Comparison of ENCODE assay signal across 8 mouse cellular contexts in the genomic region with DNA sequence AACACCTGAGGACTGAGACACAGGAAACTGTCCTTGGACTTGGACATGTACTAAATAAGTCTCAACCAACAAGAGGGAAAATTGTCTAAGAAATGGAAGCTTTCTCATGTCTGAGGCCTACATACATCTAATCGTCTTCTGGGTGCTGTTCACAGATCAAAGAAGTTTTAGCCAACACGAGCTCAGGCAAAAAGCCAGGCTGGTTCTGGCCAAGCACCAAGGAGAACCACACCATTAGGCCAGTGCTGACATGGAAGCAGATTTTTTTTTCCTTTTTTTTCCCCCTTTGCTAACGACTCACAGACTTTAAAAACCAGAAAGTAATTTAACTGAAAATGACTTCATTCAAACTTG. TPM values are rescaled to one million over a fixed set of nuclear protein-coding genes. Genes with fewer than 3 reads are reported as not detected.
A peak's percentile ranks its signal among the peaks of the same experiment; 100 is the strongest.
DNase-seq lines count a peak whose midpoint lies in the region; ATAC-seq and TF ChIP-seq lines count a peak whose summit lies in the region.

No protein-coding gene starts in this region.

- peaks cover 26% of the 10 kb centered on the region; the same call in 1 of the 2 replicates for H3K4me1 ChIP-seq in kidney, embryonic 14.5 days (ENCODE audit: control insufficient read depth, insufficient read depth, low read length)
- H3K4me1 ChIP-seq in cerebellum, adult 2 months (ENCODE audit: control insufficient read depth, insufficient read depth, low read length), result peaks cover 26% of the 10 kb centered on the region
- peaks cover 9% of the 10 kb centered on the region for H3K4me1 ChIP-seq in liver, postnatal 0 days (ENCODE audit: insufficient read depth)

- peak overlapping the region; percentile 49; the same call in 1 of the 2 replicates for H3K27ac ChIP-seq in kidney, embryonic 14.5 days (ENCODE audit: low read depth, low read length)
- H3K27ac ChIP-seq in cerebellum, adult 2 months (ENCODE audit: insufficient read depth, low read length), result peak overlapping the region; percentile 88; the same call in 1 of the 2 replicates
- no peak overlapping the region for H3K27ac ChIP-seq in liver, postnatal 0 days (ENCODE audit: low read depth)

- no peak for TF ChIP-seq EP300 in liver, postnatal 0 days (IDR thresholded peaks at IDR 0.05; ENCODE audit: low read depth)

- peaks cover 28% of the 10 kb centered on the region for H3K36me3 ChIP-seq in kidney, embryonic 14.5 days (ENCODE audit: control insufficient read depth, insufficient read depth, low read length)
- peaks cover 36% of the 10 kb centered on the region for H3K36me3 ChIP-seq in liver, postnatal 0 days (replicated peaks; ENCODE audit: insufficient read depth, low read length)

- no peaks in the 10 kb centered on the region for H3K27me3 ChIP-seq in kidney, embryonic 14.5 days (ENCODE audit: control insufficient read depth, insufficient read depth, low read length)
- no peaks in the 10 kb centered on the region for H3K27me3 ChIP-seq in cerebellum, adult 2 months (ENCODE audit: control insufficient read depth, insufficient read depth, low read length)
- no peaks in the 10 kb centered on the region for H3K27me3 ChIP-seq in liver, postnatal 0 days (ENCODE audit: insufficient read depth, low read length)

- WGBS in kidney, embryonic 14.5 days, result 37% methylated on average over 3 of the region's 3 CpGs
- WGBS in cerebellum, adult 2 months, result 1% methylated on average over 3 of the region's 3 CpGs
- WGBS in liver, postnatal 0 days (ENCODE audit: insufficient replicate concordance), result 63% methylated on average over 3 of the region's 3 CpGs

- TF ChIP-seq CTCF in cerebellum, adult 2 months (IDR thresholded peaks at IDR 0.05; ENCODE audit: borderline replicate concordance, insufficient read depth, low read depth, low read length), result no peak
- TF ChIP-seq CTCF in liver, postnatal 0 days (IDR thresholded peaks at IDR 0.05; ENCODE audit: low read depth), result no peak

- no peaks in the 10 kb centered on the region for H3K9me3 ChIP-seq in kidney, embryonic 14.5 days (ENCODE audit: control insufficient read depth, low read length)
- H3K9me3 ChIP-seq in liver, postnatal 0 days (ENCODE audit: low read length), result no peaks in the 10 kb centered on the region

- H3K4me2 ChIP-seq in kidney, embryonic 14.5 days (replicated peaks; ENCODE audit: low read depth, low read length), result no peak overlapping the region; the same call in 1 of the 2 replicates
- H3K4me2 ChIP-seq in liver, postnatal 0 days (ENCODE audit: low read depth, low read length), result 0 out of 2 replicates have a peak overlapping the region, but pooled peaks have one; percentile 78

- no peak overlapping the region for H3K9ac ChIP-seq in kidney, embryonic 14.5 days (ENCODE audit: low read depth, low read length)
- H3K9ac ChIP-seq in liver, postnatal 0 days (replicated peaks), result no peak overlapping the region

- no peak overlapping the region for H3K4me3 ChIP-seq in kidney, embryonic 14.5 days (ENCODE audit: low read length)
- H3K4me3 ChIP-seq in cerebellum, adult 2 months (replicated peaks; ENCODE audit: insufficient read depth, low read depth, low read length), result no peak overlapping the region
- H3K4me3 ChIP-seq in liver, postnatal 0 days (ENCODE audit: low read depth, low read length), result no peak overlapping the region

- DNase-seq in kidney, adult 18-20 months, result no peak
- DNase-seq in adipocyte (ENCODE audit: low spot score), result peak; percentile 62
- DNase-seq in cerebellum, adult 2 months, result peak; percentile 59 to 64
- no peak for DNase-seq in liver, postnatal 0 days
- no peak for DNase-seq in neural tube, embryonic 10.5 days (ENCODE audit: extremely low spot score, low spot score)
- no peak for DNase-seq in thymus, postnatal 25 days
- no peak for DNase-seq in layer of hippocampus, adult 9-10 months (ENCODE audit: low spot score)

- no peak for ATAC-seq in kidney, embryonic 14.5 days (ENCODE audit: low FRiP score, low TSS enrichment)
- no peak for ATAC-seq in liver, postnatal 0 days

- TF ChIP-seq POLR2A in cerebellum, adult 2 months (IDR thresholded peaks at IDR 0.05; ENCODE audit: borderline replicate concordance, insufficient read depth, low read length), result no peak

RNA-seq across cellular contexts. Expression of a gene that starts 5.3 kb away (rescaled TPM):
- polyA plus RNA-seq in kidney, embryonic 14.5 days (2014; fragmentation: Nextera tagmentation; extraction: Ambion mirVana), result 71.3 and 78.2 TPM in 2 replicates
- 82.2 and 94.0 TPM in 2 replicates for polyA plus RNA-seq in cerebellum, adult 2 months (2012; rRNA removed)
- polyA plus RNA-seq in liver, postnatal 0 days (2015; fragmentation: Nextera tagmentation; extraction: Ambion mirVana), result 38.9 and 67.2 TPM in 2 replicates

RNA-seq across cellular contexts. Expression of a gene that starts 29.6 kb away (rescaled TPM):
- polyA plus RNA-seq in kidney, embryonic 14.5 days (2014; fragmentation: Nextera tagmentation; extraction: Ambion mirVana), result 3.6 and 5.0 TPM in 2 replicates
- polyA plus RNA-seq in cerebellum, adult 2 months (2012; rRNA removed), result 0.46 and 0.68 TPM in 2 replicates
- 0.25 and 0.32 TPM in 2 replicates for polyA plus RNA-seq in liver, postnatal 0 days (2015; fragmentation: Nextera tagmentation; extraction: Ambion mirVana)

Comparison
In these comparisons a context has a peak if more than half of its experiments do, and no peak if none do; other contexts are left out.
1. DNase-seq: peak in adipocyte (single experiment) and cerebellum, adult 2 months (2 of 2); none in kidney, adult 18-20 months (single experiment), liver, postnatal 0 days (single experiment), neural tube, embryonic 10.5 days (single experiment), thymus, postnatal 25 days (single experiment) and layer of hippocampus, adult 9-10 months (single experiment).